Mouse (Mus musculus) lung, postnatal 0 days (tissue): ENCODE data around the gene Wdfy1. TPM values are rescaled to one million over a fixed set of nuclear protein-coding genes. Genes with fewer than 3 reads are reported as not detected.
A peak's percentile ranks its signal among the peaks of the same experiment; 100 is the strongest.

Experiments used
- ATAC-seq: fragments of 200-750 bp; cut with Nextera tagmentation; 2 replicates; pipeline ENCODE4 v1.8.0; 2017; ENCODE audit warnings: moderate library complexity
- DNase-seq: peaks from one replicate; pipeline ENCODE4 v3.0.0-alpha.2; 2016; ENCODE audit warnings: low spot score
- H3K27ac ChIP-seq: fragments of 300-500 bp; sonication (generic); 2 replicates; pipeline ENCODE4 v1.5.1; 2014; ENCODE audit warnings: antibody characterized with exemption, mild to moderate bottlenecking, low read length, mixed read lengths
- H3K27me3 ChIP-seq: fragments of 300-500 bp; sonication (generic); replicated peaks from 2 replicates; pipeline ENCODE4 v1.6.1; 2014; ENCODE audit warnings: low read length, mixed read lengths; ENCODE audit not compliant: insufficient read depth
- H3K36me3 ChIP-seq: fragments of 300-500 bp; sonication (generic); 2 replicates; pipeline ENCODE4 v1.6.1; 2014; ENCODE audit warnings: low read length, mixed read lengths; ENCODE audit not compliant: insufficient read depth
- H3K4me1 ChIP-seq: fragments of 300-500 bp; sonication (generic); 2 replicates; pipeline ENCODE4 v1.6.1; 2014; ENCODE audit warnings: antibody characterized with exemption, low read depth, low read length, mixed read lengths; ENCODE audit not compliant: insufficient read depth
- H3K4me2 ChIP-seq: fragments of 300-500 bp; sonication (generic); replicated peaks from 2 replicates; pipeline ENCODE4 v1.6.1; 2014; ENCODE audit warnings: low read depth, mild to moderate bottlenecking, low read length, moderate library complexity, mixed read lengths
- H3K4me3 ChIP-seq: fragments of 300-500 bp; sonication (generic); 2 replicates; pipeline ENCODE4 v1.5.1; 2014; ENCODE audit warnings: low read depth, low read length
- H3K9ac ChIP-seq: fragments of 300-500 bp; sonication (generic); replicated peaks from 2 replicates; pipeline ENCODE4 v1.6.1; 2014; ENCODE audit warnings: low read depth, mild to moderate bottlenecking
- H3K9me3 ChIP-seq: fragments of 300-500 bp; sonication (generic); 2 replicates; pipeline ENCODE4 v1.6.1; 2016; ENCODE audit warnings: low read length, mixed read lengths
- CTCF ChIP-seq: IDR thresholded peaks from 2 replicates; pipeline ENCODE4 v1.5.1; 2016; ENCODE audit warnings: antibody characterized with exemption, mild to moderate bottlenecking
- EP300 ChIP-seq: IDR thresholded peaks from 2 replicates; pipeline ENCODE4 v1.6.1; 2016; ENCODE audit warnings: antibody characterized with exemption, mild to moderate bottlenecking, control low read depth
- WGBS: fragments of 180-500 bp; shearing (Covaris S2); extraction: QIAGEN DNeasy Blood & Tissue Kit; methylation state at CpG from one replicate; pipeline ENCODE4 v1.1.7; 2014; 5-methylcytosine and 5-hydroxymethylcytosine counted together
- polyA plus RNA-seq: library from polyadenylated mRNA; unstranded; fragments of >200 nt; fragmentation: Nextera tagmentation; extraction: Ambion mirVana; gene quantifications from 2 replicates; pipeline ENCODE4 v1.2.1, GENCODE M21; 2015

Wdfy1 gene
- polyA plus RNA-seq, 1 experiment from 2014 or later: 63.1 TPM

DNA sequence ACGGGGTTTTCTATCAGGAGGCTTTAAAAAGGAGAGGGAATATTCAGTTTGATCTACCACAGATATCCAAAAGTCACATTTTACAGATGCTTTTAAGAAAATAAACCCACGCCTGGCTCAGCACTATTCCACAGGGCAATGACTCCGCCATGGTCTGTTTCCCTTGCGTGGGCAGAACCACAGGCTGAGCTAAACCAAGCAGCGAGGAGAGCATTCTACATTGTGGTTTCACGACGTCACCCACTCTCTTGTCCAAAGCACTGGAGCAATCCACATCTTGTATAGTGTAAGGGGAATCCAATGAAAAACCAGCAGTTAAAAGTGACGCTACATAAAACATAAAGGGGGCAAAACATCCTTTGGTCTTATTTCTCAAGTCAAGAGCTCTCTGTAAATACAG is 72.4 kb downstream of the Wdfy1 start:
- WGBS: 87% methylated on average over 8 of the region's 8 CpGs

GRCm38 (mm10) chr1:79698506-79698905 is 77.4 kb downstream of the Wdfy1 start:
- 73% methylated on average over 2 of the region's 2 CpGs for WGBS
- DNase-seq (no peak), ATAC-seq (no peak)
- H3K4me3 ChIP-seq: no peak overlapping the region
- no peak overlapping the region for H3K4me2 ChIP-seq
- H3K27ac ChIP-seq: no peak overlapping the region
- TF ChIP-seq CTCF: no peak
- no peak for TF ChIP-seq EP300
- no peaks in the 10 kb centered on the region; the same call in 1 of the 2 replicates for H3K36me3 ChIP-seq
- no peak overlapping the region for H3K9ac ChIP-seq
- no peaks in the 10 kb centered on the region for H3K27me3 ChIP-seq
- H3K9me3 ChIP-seq: no peaks in the 10 kb centered on the region
- no peaks in the 10 kb centered on the region; the same call in 1 of the 2 replicates for H3K4me1 ChIP-seq

More for the DNA sequence above, 72.4 kb downstream of the Wdfy1 start:
- H3K36me3 ChIP-seq: peaks cover 19% of the 10 kb centered on the region
- no peaks in the 10 kb centered on the region for H3K9me3 ChIP-seq
- no peaks in the 10 kb centered on the region for H3K27me3 ChIP-seq
- H3K4me2 ChIP-seq: no peak overlapping the region
- ATAC-seq: no peak
- H3K4me1 ChIP-seq: no peaks in the 10 kb centered on the region
- DNase-seq: no peak
- no peak overlapping the region for H3K4me3 ChIP-seq
- no peak overlapping the region for H3K9ac ChIP-seq
- TF ChIP-seq EP300: no peak
- no peak for TF ChIP-seq CTCF
- no peak overlapping the region for H3K27ac ChIP-seq

GRCm38 (mm10) chr1:79697382-79697781 is 78.6 kb downstream of the Wdfy1 start:
- WGBS: 19% methylated on average over 9 of the region's 9 CpGs

DNA sequence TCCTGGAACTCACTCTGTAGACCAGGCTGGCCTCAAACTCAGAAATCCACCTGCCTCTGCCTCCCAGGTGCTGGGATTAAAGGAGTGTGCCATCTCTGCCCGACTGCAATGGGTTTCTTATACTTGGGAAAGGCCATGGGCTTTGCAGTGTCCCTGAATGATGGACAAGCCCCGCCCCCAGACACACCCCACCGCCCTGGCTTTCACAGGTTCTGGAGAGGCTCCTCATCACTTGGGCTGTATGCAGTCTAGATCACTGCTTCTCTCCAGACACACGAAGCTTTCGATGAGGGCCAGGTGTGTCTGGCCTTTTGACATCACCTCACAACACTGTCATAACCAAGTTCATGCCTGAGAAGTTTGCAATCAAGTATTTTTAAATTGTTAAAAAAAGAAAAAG is 79.0 kb downstream of the Wdfy1 start:
- Histone ChIP-seq H3K4me2 (no peak overlapping the region), H3K27ac (no peak overlapping the region), H3K4me3 (no peak overlapping the region), H3K27me3 (no peaks in the 10 kb centered on the region), H3K9ac (no peak overlapping the region), H3K9me3 (no peaks in the 10 kb centered on the region), H3K36me3 (no peaks in the 10 kb centered on the region), H3K4me1 (no peaks in the 10 kb centered on the region; the same call in 1 of the 2 replicates)
- WGBS: 43% methylated on average over 5 of the region's 5 CpGs
- DNase-seq (no peak), ATAC-seq (peak; percentile 38)
- TF ChIP-seq CTCF (no peak), EP300 (no peak)

More at GRCm38 (mm10) chr1:79697382-79697781, 78.6 kb downstream of the Wdfy1 start:
- DNase-seq: peak; percentile 91
- H3K4me3 ChIP-seq: no peak overlapping the region
- H3K36me3 ChIP-seq: no peaks in the 10 kb centered on the region
- H3K27ac ChIP-seq: no peak overlapping the region
- no peaks in the 10 kb centered on the region; the same call in 1 of the 2 replicates for H3K4me1 ChIP-seq
- H3K27me3 ChIP-seq: no peaks in the 10 kb centered on the region
- TF ChIP-seq CTCF (0 out of 2 replicates have a peak, but pooled peaks have one; percentile 11), EP300 (peak; percentile 9; the same call in 1 of the 2 replicates)
- no peak overlapping the region for H3K4me2 ChIP-seq
- ATAC-seq: peak; percentile 95
- no peaks in the 10 kb centered on the region for H3K9me3 ChIP-seq
- no peak overlapping the region for H3K9ac ChIP-seq

DNA sequence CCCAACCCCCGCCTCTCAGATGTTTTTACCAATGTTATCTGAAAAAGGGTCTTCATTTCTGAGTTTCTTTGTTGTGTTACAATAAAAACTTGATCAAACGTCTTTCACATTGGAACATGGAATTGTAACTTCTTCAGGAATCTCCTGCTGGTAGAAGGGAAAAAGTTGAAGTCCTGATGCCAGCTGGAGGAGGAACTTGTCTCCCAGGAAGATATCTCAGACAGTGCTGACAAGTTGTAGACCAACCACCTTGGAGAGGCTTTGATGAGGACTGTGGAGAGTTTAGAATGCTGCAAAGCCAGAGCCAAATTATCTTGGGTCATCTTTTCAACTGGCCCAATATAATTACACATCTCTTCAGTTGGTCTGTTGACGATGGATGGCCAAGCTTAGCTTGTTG is 83.5 kb downstream of the Wdfy1 start:
- Histone ChIP-seq H3K4me3 (no peak overlapping the region), H3K4me2 (no peak overlapping the region), H3K27ac (no peak overlapping the region), H3K4me1 (no peaks in the 10 kb centered on the region; the same call in 1 of the 2 replicates), H3K36me3 (no peaks in the 10 kb centered on the region), H3K9me3 (no peaks in the 10 kb centered on the region), H3K27me3 (no peaks in the 10 kb centered on the region), H3K9ac (no peak overlapping the region)
- TF ChIP-seq CTCF (no peak), EP300 (no peak)
- ATAC-seq (no peak), DNase-seq (no peak)
- WGBS: 82% methylated on average over 3 of the region's 3 CpGs

GRCm38 (mm10) chr1:79687254-79687653 is 88.7 kb downstream of the Wdfy1 start:
- 58% methylated on average over 1 of the region's 1 CpGs for WGBS
- H3K9ac ChIP-seq: no peak overlapping the region
- TF ChIP-seq CTCF (no peak), EP300 (no peak)
- no peaks in the 10 kb centered on the region for H3K9me3 ChIP-seq
- H3K27me3 ChIP-seq: no peaks in the 10 kb centered on the region
- DNase-seq (no peak), ATAC-seq (no peak)
- H3K4me3 ChIP-seq: no peak overlapping the region
- no peaks in the 10 kb centered on the region for H3K36me3 ChIP-seq
- H3K27ac ChIP-seq: no peak overlapping the region
- H3K4me1 ChIP-seq: no peaks in the 10 kb centered on the region
- no peak overlapping the region for H3K4me2 ChIP-seq

DNA sequence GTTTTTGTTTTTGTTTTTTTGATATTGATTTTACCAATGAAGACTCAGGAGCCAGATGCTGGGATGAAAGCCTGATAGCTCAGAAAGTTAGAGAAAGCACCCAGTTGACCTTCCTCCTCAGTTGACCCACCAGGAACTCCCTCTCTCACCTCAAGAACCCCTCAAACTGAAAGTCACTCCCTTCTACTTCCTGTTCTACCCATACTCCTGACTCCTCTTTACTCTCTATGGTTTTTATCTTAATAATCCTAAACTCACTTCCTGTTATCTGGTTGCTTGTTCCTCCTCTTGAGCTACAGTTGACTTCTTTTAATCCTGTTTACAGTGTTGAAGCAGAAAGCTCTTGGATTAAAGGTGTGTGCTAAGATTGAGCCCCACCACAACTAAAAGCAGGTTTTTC is 91.9 kb downstream of the Wdfy1 start:
- Histone ChIP-seq H3K27me3 (no peaks in the 10 kb centered on the region), H3K9me3 (no peaks in the 10 kb centered on the region), H3K4me3 (no peak overlapping the region), H3K4me2 (no peak overlapping the region), H3K4me1 (no peaks in the 10 kb centered on the region), H3K36me3 (no peaks in the 10 kb centered on the region), H3K9ac (no peak overlapping the region), H3K27ac (no peak overlapping the region)
- DNase-seq (no peak), ATAC-seq (no peak)
- TF ChIP-seq EP300 (no peak), CTCF (no peak)
